Mouse (Mus musculus) heart, postnatal 14 days (tissue): ENCODE measurements around the gene Mrc2. TPM values are rescaled to one million over a fixed set of nuclear protein-coding genes. Genes with fewer than 3 reads are reported as not detected.

Experiments
- DNase-seq, 2 experiments: peaks; one replicate each; pipeline ENCODE4 v3.0.0; 2021 to 2022
- intact Hi-C: fragments of 180-260 bp; cut with DNase I; formaldehyde crosslinking; loops from one replicate; pipeline ENCODE4 v1.15.1; 2025
- total RNA-seq, 2 experiments: library from RNA; stranded (reverse); gene quantifications; 2 replicates each; pipeline ENCODE4 v1.2.3; 2021

The Mrc2 gene
- total RNA-seq, 2 experiments from 2014 or later, result 27.0 to 28.5 TPM

- intact Hi-C loops, result no loop called here
- peak; percentile 35 to 40 for DNase-seq
Measured at GRCm38 (mm10) chr11:105293901-105294494, 1.6 kb downstream of the Mrc2 start.

- intact Hi-C loops, result no loop called here
- DNase-seq, result no peak
Measured at GRCm38 (mm10) chr11:105296084-105296483, 3.6 kb downstream of the Mrc2 start.

GRCm38 (mm10) chr11:105310197-105310596, 17.8 kb downstream of the Mrc2 start:
- no peak for DNase-seq
- intact Hi-C loops, result no loop called here

- DNase-seq, result peak; percentile 52 to 62
- intact Hi-C loops, result no loop called here
Measured at GRCm38 (mm10) chr11:105311291-105311975, 19.0 kb downstream of the Mrc2 start.

GRCm38 (mm10) chr11:105312311-105312942, 20.0 kb downstream of the Mrc2 start:
- intact Hi-C loops, result no loop called here
- peak in 1 of 2 experiments; percentile 23 for DNase-seq

GRCm38 (mm10) chr11:105312972-105313632, 20.7 kb downstream of the Mrc2 start:
- intact Hi-C loops, result no loop called here
- DNase-seq, result peak; percentile 40 to 69

- no peak for DNase-seq
- intact Hi-C loops, result no loop called here
Measured at GRCm38 (mm10) chr11:105313633-105314014, 21.2 kb downstream of the Mrc2 start.

- intact Hi-C loops, result no loop called here
- peak in 1 of 2 experiments; percentile 10 for DNase-seq
Measured at GRCm38 (mm10) chr11:105315296-105315695, 22.9 kb downstream of the Mrc2 start.

GRCm38 (mm10) chr11:105316121-105316520, 23.7 kb downstream of the Mrc2 start:
- intact Hi-C loops, result no loop called here
- no peak for DNase-seq

- intact Hi-C loops, result no loop called here
- DNase-seq, result no peak
Measured at GRCm38 (mm10) chr11:105317769-105318168, 25.3 kb downstream of the Mrc2 start.

- intact Hi-C loops, result no loop called here
- DNase-seq, result no peak
Measured at GRCm38 (mm10) chr11:105321090-105321489, 28.6 kb downstream of the Mrc2 start.

- intact Hi-C loops, result no loop called here
Measured at GRCm38 (mm10) chr11:105323530-105323929, 31.1 kb downstream of the Mrc2 start.

GRCm38 (mm10) chr11:105327101-105327500, 34.7 kb downstream of the Mrc2 start:
- intact Hi-C loops, result no loop called here
- no peak for DNase-seq

More at GRCm38 (mm10) chr11:105323530-105323929, 31.1 kb downstream of the Mrc2 start:
- DNase-seq, result no peak

- intact Hi-C loops, result no loop called here
- no peak for DNase-seq
Measured at GRCm38 (mm10) chr11:105329962-105330361, 37.5 kb downstream of the Mrc2 start.

GRCm38 (mm10) chr11:105331129-105331528, 38.7 kb downstream of the Mrc2 start:
- intact Hi-C loops, result no loop called here
- DNase-seq, result no peak

- DNase-seq, result peak; percentile 61 to 82
- intact Hi-C loops, result no loop called here
Measured at GRCm38 (mm10) chr11:105331732-105332131, 39.3 kb downstream of the Mrc2 start.

- intact Hi-C loops, result no loop called here
Measured at GRCm38 (mm10) chr11:105332468-105332867, 40.0 kb downstream of the Mrc2 start.

GRCm38 (mm10) chr11:105333867-105334670, 41.6 kb downstream of the Mrc2 start:
- peak in 1 of 2 experiments; percentile 13 for DNase-seq
- intact Hi-C loops, result no loop called here

More at GRCm38 (mm10) chr11:105332468-105332867, 40.0 kb downstream of the Mrc2 start:
- peak; percentile 47 to 69 for DNase-seq

- intact Hi-C loops, result no loop called here
- no peak for DNase-seq
Measured at GRCm38 (mm10) chr11:105338596-105339390, 46.4 kb downstream of the Mrc2 start.
